Mouse (Mus musculus): Measurements from ENCODE around the gene Chd3. TPM values are rescaled to one million over a fixed set of nuclear protein-coding genes. Genes with fewer than 3 reads are reported as not detected.

The Chd3 gene
- total and polyA plus RNA-seq, 2 experiments from 2014 or later, result 12.4 to 23.6 TPM

- 76% methylated on average over 3 of the region's 3 CpGs for WGBS
- H3K9ac ChIP-seq (replicated peaks; ENCODE audit: low read depth, low read length), result no peak overlapping the region
- no peaks in the 10 kb centered on the region for H3K9me3 ChIP-seq (replicated peaks; ENCODE audit: control insufficient read depth, low read length)
- H3K27me3 ChIP-seq (ENCODE audit: control insufficient read depth, insufficient read depth, low read length), result no peaks in the 10 kb centered on the region
- H3K4me3 ChIP-seq (ENCODE audit: low read depth, low read length), result no peak overlapping the region
- H3K4me2 ChIP-seq (ENCODE audit: low read depth, low read length), result no peak overlapping the region
- H3K36me3 ChIP-seq (replicated peaks; ENCODE audit: control insufficient read depth, insufficient read depth, low read length), result peaks cover 7% of the 10 kb centered on the region
- ATAC-seq (ENCODE audit: insufficient read depth, low read depth) (no peak), DNase-seq (ENCODE audit: low spot score) (no peak)
- TF ChIP-seq EP300 (IDR thresholded peaks at IDR 0.05; ENCODE audit: low read depth), result no peak
- TF ChIP-seq CTCF (IDR thresholded peaks at IDR 0.05; ENCODE audit: low read depth), result no peak
- no peaks in the 10 kb centered on the region for H3K4me1 ChIP-seq (ENCODE audit: control insufficient read depth, insufficient read depth)
- no peak overlapping the region for H3K27ac ChIP-seq (ENCODE audit: low read depth)
Observed at GRCm38 (mm10) chr11:69295286-69295685, 73.9 kb downstream of the Chd3 start.

Other genes starting within 250 kb of the Chd3 start
- gene Hes7, start 249.0 kb downstream of the Chd3 start, total RNA-seq (2014; rRNA removed; ENCODE audit: low replicate concordance), result not detected in 2 replicates
- 0.26 and 0.29 TPM in 2 replicates for gene Hes7, start 249.0 kb downstream of the Chd3 start, polyA plus RNA-seq (2015; fragmentation: Nextera tagmentation; extraction: Ambion mirVana)
- gene 9130213A22Rik, start 246.8 kb downstream of the Chd3 start, total RNA-seq (2014; rRNA removed; ENCODE audit: low replicate concordance), result 0.66 TPM in 1 of 2 replicates, not detected in the other
- 0.30 and 0.49 TPM in 2 replicates for gene 9130213A22Rik, start 246.8 kb downstream of the Chd3 start, polyA plus RNA-seq (2015; fragmentation: Nextera tagmentation; extraction: Ambion mirVana)
- gene Aloxe3, start 243.5 kb downstream of the Chd3 start, total RNA-seq (2014; rRNA removed; ENCODE audit: low replicate concordance), result 0.58 TPM in 1 of 2 replicates, not detected in the other
- gene Aloxe3, start 243.5 kb downstream of the Chd3 start, polyA plus RNA-seq (2015; fragmentation: Nextera tagmentation; extraction: Ambion mirVana), result 0.08 TPM in 1 of 2 replicates, not detected in the other
- gene Alox12b, start 212.4 kb downstream of the Chd3 start, total RNA-seq (2014; rRNA removed; ENCODE audit: low replicate concordance), result not detected in 2 replicates
- not detected in 2 replicates for gene Alox12b, start 212.4 kb downstream of the Chd3 start, polyA plus RNA-seq (2015; fragmentation: Nextera tagmentation; extraction: Ambion mirVana)
- 3.0 and 3.7 TPM in 2 replicates for gene Alox8, start 171.6 kb downstream of the Chd3 start, total RNA-seq (2014; rRNA removed; ENCODE audit: low replicate concordance)
- gene Alox8, start 171.6 kb downstream of the Chd3 start, polyA plus RNA-seq (2015; fragmentation: Nextera tagmentation; extraction: Ambion mirVana), result 0.86 and 2.5 TPM in 2 replicates
- gene Gucy2e, start 132.4 kb downstream of the Chd3 start, total RNA-seq (2014; rRNA removed; ENCODE audit: low replicate concordance), result 0.27 TPM in 1 of 2 replicates, not detected in the other
- 0.07 and 0.15 TPM in 2 replicates for gene Gucy2e, start 132.4 kb downstream of the Chd3 start, polyA plus RNA-seq (2015; fragmentation: Nextera tagmentation; extraction: Ambion mirVana)
- 7.5 and 15.5 TPM in 2 replicates for gene Cntrob, start 45.6 kb downstream of the Chd3 start, total RNA-seq (2014; rRNA removed; ENCODE audit: low replicate concordance)
- 6.9 and 8.4 TPM in 2 replicates for gene Cntrob, start 45.6 kb downstream of the Chd3 start, polyA plus RNA-seq (2015; fragmentation: Nextera tagmentation; extraction: Ambion mirVana)
- 240 and 263 TPM in 2 replicates for gene Trappc1, start 45.4 kb downstream of the Chd3 start, total RNA-seq (2014; rRNA removed; ENCODE audit: low replicate concordance)
- 180 and 186 TPM in 2 replicates for gene Trappc1, start 45.4 kb downstream of the Chd3 start, polyA plus RNA-seq (2015; fragmentation: Nextera tagmentation; extraction: Ambion mirVana)
- gene Kcnab3, start 43.1 kb downstream of the Chd3 start, total RNA-seq (2014; rRNA removed; ENCODE audit: low replicate concordance), result 1.1 and 2.8 TPM in 2 replicates
- 1.1 and 1.4 TPM in 2 replicates for gene Kcnab3, start 43.1 kb downstream of the Chd3 start, polyA plus RNA-seq (2015; fragmentation: Nextera tagmentation; extraction: Ambion mirVana)
- gene Rnf227, start 28.9 kb downstream of the Chd3 start, total RNA-seq (2014; rRNA removed; ENCODE audit: low replicate concordance), result 1.5 and 10.2 TPM in 2 replicates
- gene Rnf227, start 28.9 kb downstream of the Chd3 start, polyA plus RNA-seq (2015; fragmentation: Nextera tagmentation; extraction: Ambion mirVana), result 3.4 and 4.3 TPM in 2 replicates
- 64.9 and 93.4 TPM in 2 replicates for gene Naa38, start 26.1 kb upstream of the Chd3 start, total RNA-seq (2014; rRNA removed; ENCODE audit: low replicate concordance)
- 171 and 175 TPM in 2 replicates for gene Naa38, start 26.1 kb upstream of the Chd3 start, polyA plus RNA-seq (2015; fragmentation: Nextera tagmentation; extraction: Ambion mirVana)
- 14.2 and 17.6 TPM in 2 replicates for gene Cyb5d1, start 26.2 kb upstream of the Chd3 start, total RNA-seq (2014; rRNA removed; ENCODE audit: low replicate concordance)
- 16.7 and 18.6 TPM in 2 replicates for gene Cyb5d1, start 26.2 kb upstream of the Chd3 start, polyA plus RNA-seq (2015; fragmentation: Nextera tagmentation; extraction: Ambion mirVana)
- gene Tmem88, start 28.8 kb upstream of the Chd3 start, total RNA-seq (2014; rRNA removed; ENCODE audit: low replicate concordance), result 32.4 and 33.0 TPM in 2 replicates
- gene Tmem88, start 28.8 kb upstream of the Chd3 start, polyA plus RNA-seq (2015; fragmentation: Nextera tagmentation; extraction: Ambion mirVana), result 59.7 and 62.5 TPM in 2 replicates
- 7.8 and 10.0 TPM in 2 replicates for gene Kdm6b, start 44.3 kb upstream of the Chd3 start, total RNA-seq (2014; rRNA removed; ENCODE audit: low replicate concordance)
- gene Kdm6b, start 44.3 kb upstream of the Chd3 start, polyA plus RNA-seq (2015; fragmentation: Nextera tagmentation; extraction: Ambion mirVana), result 23.0 and 23.6 TPM in 2 replicates
- gene Dnah2, start 179.7 kb upstream of the Chd3 start, total RNA-seq (2014; rRNA removed; ENCODE audit: low replicate concordance), result not detected in 2 replicates
- gene Dnah2, start 179.7 kb upstream of the Chd3 start, polyA plus RNA-seq (2015; fragmentation: Nextera tagmentation; extraction: Ambion mirVana), result 0.03 and 0.30 TPM in 2 replicates
- 70.1 and 79.5 TPM in 2 replicates for gene Efnb3, start 190.8 kb upstream of the Chd3 start, total RNA-seq (2014; rRNA removed; ENCODE audit: low replicate concordance)
- gene Efnb3, start 190.8 kb upstream of the Chd3 start, polyA plus RNA-seq (2015; fragmentation: Nextera tagmentation; extraction: Ambion mirVana), result 69.4 and 75.6 TPM in 2 replicates
- gene Wrap53, start 210.8 kb upstream of the Chd3 start, total RNA-seq (2014; rRNA removed; ENCODE audit: low replicate concordance), result 12.4 and 18.7 TPM in 2 replicates
- 6.7 and 7.8 TPM in 2 replicates for gene Wrap53, start 210.8 kb upstream of the Chd3 start, polyA plus RNA-seq (2015; fragmentation: Nextera tagmentation; extraction: Ambion mirVana)
- gene Trp53, start 211.0 kb upstream of the Chd3 start, total RNA-seq (2014; rRNA removed; ENCODE audit: low replicate concordance), result 33.6 and 35.9 TPM in 2 replicates
- 31.5 and 32.6 TPM in 2 replicates for gene Trp53, start 211.0 kb upstream of the Chd3 start, polyA plus RNA-seq (2015; fragmentation: Nextera tagmentation; extraction: Ambion mirVana)
- 23.7 and 24.7 TPM in 2 replicates for gene Atp1b2, start 236.5 kb upstream of the Chd3 start, total RNA-seq (2014; rRNA removed; ENCODE audit: low replicate concordance)
- gene Atp1b2, start 236.5 kb upstream of the Chd3 start, polyA plus RNA-seq (2015; fragmentation: Nextera tagmentation; extraction: Ambion mirVana), result 15.1 and 16.8 TPM in 2 replicates
- not detected in 2 replicates for gene Shbg, start 248.5 kb upstream of the Chd3 start, total RNA-seq (2014; rRNA removed; ENCODE audit: low replicate concordance)
- 0.08 TPM in 1 of 2 replicates, not detected in the other for gene Shbg, start 248.5 kb upstream of the Chd3 start, polyA plus RNA-seq (2015; fragmentation: Nextera tagmentation; extraction: Ambion mirVana)

All from heart, postnatal 0 days (tissue).